Mouse (Mus musculus) kidney, embryonic 16.5 days (tissue): ENCODE data around the gene Gm20481. TPM values are rescaled to one million over a fixed set of nuclear protein-coding genes. Genes with fewer than 3 reads are reported as not detected.
A peak's percentile ranks its signal among the peaks of the same experiment; 100 is the strongest.
"Not testable (repeated sequence)": the region's sequence is repeated elsewhere in the genome, so short reads cannot be mapped to it uniquely, and the experiment has no call there.

Source experiments
- ATAC-seq: fragments of 200-750 bp; cut with Nextera tagmentation; 2 replicates; pipeline ENCODE4 v1.8.0; 2017; ENCODE audit warnings: moderate TSS enrichment; ENCODE audit not compliant: low FRiP score, low TSS enrichment
- H3K27ac ChIP-seq: fragments of 300-500 bp; sonication (generic); 2 replicates; pipeline ENCODE4 v1.5.1; 2014; ENCODE audit warnings: low read length
- H3K27me3 ChIP-seq: fragments of 300-500 bp; sonication (generic); 2 replicates; pipeline ENCODE4 v1.6.1; 2014; ENCODE audit warnings: low read length, control low read depth, mixed read lengths; ENCODE audit not compliant: insufficient read depth
- H3K36me3 ChIP-seq: fragments of 300-500 bp; sonication (generic); 2 replicates; pipeline ENCODE4 v1.6.1; 2014; ENCODE audit warnings: low read length, control low read depth, mixed read lengths; ENCODE audit not compliant: insufficient read depth
- H3K4me1 ChIP-seq: fragments of 300-500 bp; sonication (generic); 2 replicates; pipeline ENCODE4 v1.6.1; 2014; ENCODE audit warnings: low read length, control low read depth, mixed read lengths; ENCODE audit not compliant: insufficient read depth
- H3K4me2 ChIP-seq: fragments of 300-500 bp; sonication (generic); replicated peaks from 2 replicates; pipeline ENCODE4 v1.6.1; 2014; ENCODE audit warnings: low read depth, low read length
- H3K4me3 ChIP-seq: fragments of 300-500 bp; sonication (generic); 2 replicates; pipeline ENCODE4 v1.5.1; 2014; ENCODE audit warnings: mild to moderate bottlenecking, low read length
- H3K9ac ChIP-seq: fragments of 300-500 bp; sonication (generic); replicated peaks from 2 replicates; pipeline ENCODE4 v1.6.1; 2014; ENCODE audit warnings: low read length
- H3K9me3 ChIP-seq: fragments of 300-500 bp; sonication (generic); 2 replicates; pipeline ENCODE4 v1.6.1; 2016; ENCODE audit warnings: low read length, control low read depth
- WGBS: fragments of 180-500 bp; shearing (Covaris S2); extraction: QIAGEN DNeasy Blood & Tissue Kit; methylation state at CpG from one replicate; pipeline ENCODE4 v1.1.7; 2014; 5-methylcytosine and 5-hydroxymethylcytosine counted together
- polyA plus RNA-seq: library from polyadenylated mRNA; unstranded; fragments of >200 nt; fragmentation: Nextera tagmentation; extraction: Ambion mirVana; gene quantifications from 2 replicates; pipeline ENCODE4 v1.2.1, GENCODE M21; 2015

The Gm20481 gene
- polyA plus RNA-seq, 1 experiment from 2014 or later, result not detected

DNA sequence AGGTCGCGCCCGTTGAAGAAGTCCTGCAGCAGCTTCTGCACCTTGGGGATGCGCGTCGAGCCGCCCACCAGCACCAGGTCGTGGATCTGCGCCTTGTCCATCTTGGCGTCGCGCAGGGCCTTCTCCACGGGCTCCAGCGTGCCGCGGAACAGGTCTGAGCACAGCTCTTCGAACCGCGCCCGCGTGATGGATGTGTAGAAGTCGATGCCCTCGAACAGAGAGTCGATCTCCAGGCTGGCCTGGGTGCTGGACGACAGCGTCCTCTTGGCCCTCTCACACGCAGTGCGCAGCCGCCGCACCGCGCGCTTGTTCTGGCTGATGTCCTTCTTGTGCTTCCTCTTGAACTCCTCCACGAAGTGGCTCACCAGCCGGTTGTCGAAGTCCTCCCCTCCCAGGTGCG, 1.1 kb downstream of the Gm20481 start:
- H3K27ac ChIP-seq, H3K4me1 ChIP-seq, H3K36me3 ChIP-seq, H3K4me2 ChIP-seq, H3K4me3 ChIP-seq, H3K9me3 ChIP-seq, H3K9ac ChIP-seq, ATAC-seq: not testable (repeated sequence)
- 48% methylated on average over 20 of the region's 37 CpGs for WGBS
- H3K27me3 ChIP-seq, result peaks cover 23% of the 10 kb centered on the region

DNA sequence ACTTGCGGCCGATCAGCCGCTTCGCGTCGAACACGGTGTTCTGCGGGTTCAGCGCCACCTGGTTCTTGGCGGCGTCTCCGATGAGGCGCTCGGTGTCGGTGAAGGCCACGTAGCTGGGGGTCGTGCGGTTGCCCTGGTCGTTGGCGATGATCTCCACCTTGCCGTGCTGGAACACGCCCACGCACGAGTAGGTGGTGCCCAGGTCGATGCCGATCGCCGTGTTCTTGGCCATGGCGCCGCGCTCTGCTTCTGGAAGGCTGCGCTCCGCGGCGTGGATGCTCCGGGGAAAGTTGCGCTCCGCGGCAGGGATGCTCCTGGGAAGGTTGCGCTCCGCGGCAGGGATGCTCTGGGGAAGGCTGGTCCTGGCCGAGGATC, 2.0 kb downstream of the Gm20481 start:
- not testable (repeated sequence) for H3K36me3 ChIP-seq, H3K27ac ChIP-seq
- H3K27me3 ChIP-seq, result peaks cover 23% of the 10 kb centered on the region

DNA sequence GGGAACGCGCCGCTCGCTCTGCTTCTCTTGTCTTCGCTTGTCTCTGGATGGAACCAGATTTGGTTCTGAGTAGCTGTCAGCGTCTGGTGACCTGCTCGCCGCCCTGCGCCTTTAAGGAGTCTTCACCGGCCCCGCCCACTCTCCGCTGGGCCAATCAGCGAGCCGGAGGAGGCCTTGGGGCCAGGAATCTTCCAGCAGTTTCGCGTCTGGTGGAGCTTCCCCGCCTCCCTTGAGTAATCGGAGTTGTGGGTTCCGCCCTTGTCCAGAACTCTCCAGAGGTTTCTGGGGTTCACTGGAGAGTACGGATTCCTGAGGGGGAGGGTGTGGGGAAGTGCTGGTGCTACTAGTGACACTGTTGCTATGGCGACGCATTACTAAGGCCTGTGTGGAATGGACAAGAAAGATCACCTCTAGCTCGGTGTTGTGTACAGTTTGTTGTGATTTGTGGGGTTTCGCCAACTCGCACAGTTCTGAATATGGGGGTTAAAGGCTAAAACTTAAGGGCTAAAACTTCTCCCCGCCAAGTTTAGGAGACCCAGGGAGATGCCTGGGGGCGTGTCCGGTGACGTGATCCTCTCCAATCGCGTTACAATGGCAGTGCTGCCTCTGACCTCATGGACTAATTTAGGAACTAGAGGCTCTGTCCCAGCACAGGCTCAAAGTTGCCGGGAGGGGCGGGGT, 2.5 kb downstream of the Gm20481 start, which contains the start of the genes Hspa1a and Hspa1l:
Gene Hspa1a, minus strand, starts transcription at position 88 of the 681 bp plus-strand sequence.
Gene Hspa1l, plus strand, starts transcription at position 635 of the 681 bp plus-strand sequence.
- peak within 1 kb of the TSS; percentile 55 for H3K27ac ChIP-seq
- peak; percentile 95 for ATAC-seq

More for the DNA sequence above, 2.0 kb downstream of the Gm20481 start:
- ATAC-seq, result peak; percentile 49; the same call in 1 of the 2 replicates
- not testable (repeated sequence) for H3K9me3 ChIP-seq, H3K4me1 ChIP-seq, H3K9ac ChIP-seq
- H3K4me2 ChIP-seq, result peak overlapping the region; percentile 84
- WGBS, result 1% methylated on average over 23 of the region's 43 CpGs
- H3K4me3 ChIP-seq, result peak overlapping the region; percentile 47

DNA sequence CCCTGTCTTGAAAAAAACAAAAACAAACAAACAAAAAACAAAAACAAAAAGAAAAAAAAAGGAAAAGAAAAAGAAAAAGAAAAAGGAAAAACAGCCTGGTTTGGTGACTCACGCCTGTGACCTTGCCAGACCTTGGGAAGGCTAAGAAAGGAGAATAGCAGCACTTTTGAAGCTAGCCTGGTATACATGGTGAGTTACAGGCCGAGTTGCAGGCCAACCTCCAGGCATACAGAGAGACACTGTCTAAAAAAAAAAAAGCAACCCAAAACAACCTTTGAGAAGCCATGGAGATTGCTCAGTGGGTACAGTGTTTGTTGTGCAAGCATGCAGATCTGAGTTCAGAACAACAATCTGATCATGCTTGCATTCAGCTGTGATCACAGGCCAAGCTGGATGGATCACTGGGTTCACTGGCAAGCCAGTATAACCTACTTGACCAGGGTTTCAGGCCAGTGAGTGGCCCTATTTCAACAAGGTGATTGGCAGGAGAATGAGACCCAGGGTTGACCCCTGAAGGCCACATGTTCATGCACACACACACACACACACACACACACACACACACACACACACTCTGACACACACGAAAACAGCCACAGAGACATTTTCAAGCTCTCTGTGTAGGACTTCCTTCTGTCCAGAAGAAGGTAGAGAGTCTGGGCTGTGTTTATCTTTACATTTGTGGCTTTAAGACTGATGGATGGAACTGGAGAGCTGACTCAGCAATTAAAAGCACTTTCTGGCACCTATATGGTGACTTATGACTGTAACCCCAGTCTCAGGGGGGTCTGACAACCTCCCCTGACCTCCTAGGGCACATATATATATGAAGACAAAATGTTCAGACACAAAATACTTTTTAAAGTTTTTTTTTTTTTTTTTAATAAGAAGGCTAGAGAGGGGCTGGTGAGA, 6.1 kb downstream of the Gm20481 start:
- ATAC-seq, result no peak
- 76% methylated on average over 3 of the region's 3 CpGs for WGBS
- peaks cover 12% of the 10 kb centered on the region for H3K4me1 ChIP-seq

More for the DNA sequence above, 2.5 kb downstream of the Gm20481 start, which contains the start of the genes Hspa1a and Hspa1l:
- Histone ChIP-seq H3K4me3 (peak within 1 kb of the TSS; percentile 47), H3K4me2 (peak within 1 kb of the TSS; percentile 84), H3K27me3 (peaks cover 23% of the 10 kb centered on the region), H3K9ac (peak within 1 kb of the TSS; percentile 54)
- not testable (repeated sequence) for H3K36me3 ChIP-seq, H3K4me1 ChIP-seq, H3K9me3 ChIP-seq
- under 1% methylated on average over 26 of the region's 33 CpGs for WGBS

DNA sequence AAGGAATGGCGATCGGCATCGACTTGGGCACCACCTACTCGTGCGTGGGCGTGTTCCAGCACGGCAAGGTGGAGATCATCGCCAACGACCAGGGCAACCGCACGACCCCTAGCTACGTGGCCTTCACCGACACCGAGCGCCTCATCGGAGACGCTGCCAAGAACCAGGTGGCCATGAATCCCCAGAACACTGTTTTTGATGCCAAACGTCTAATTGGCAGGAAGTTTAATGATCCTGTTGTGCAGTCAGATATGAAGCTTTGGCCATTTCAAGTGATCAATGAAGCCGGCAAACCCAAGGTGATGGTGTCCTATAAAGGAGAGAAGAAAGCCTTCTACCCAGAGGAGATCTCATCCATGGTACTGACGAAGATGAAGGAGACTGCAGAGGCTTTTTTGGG, 7.3 kb downstream of the Gm20481 start:
- peaks cover 16% of the 10 kb centered on the region for H3K4me1 ChIP-seq
- no peaks in the 10 kb centered on the region for H3K36me3 ChIP-seq
- no peaks in the 10 kb centered on the region for H3K27me3 ChIP-seq
- WGBS, result 90% methylated on average over 20 of the region's 20 CpGs
- H3K4me2 ChIP-seq, result no peak overlapping the region
- no peak for ATAC-seq
- H3K27ac ChIP-seq, result no peak overlapping the region
- no peak overlapping the region for H3K4me3 ChIP-seq
- H3K9ac ChIP-seq, result no peak overlapping the region
- no peaks in the 10 kb centered on the region for H3K9me3 ChIP-seq

More for the DNA sequence above, 6.1 kb downstream of the Gm20481 start:
- no peaks in the 10 kb centered on the region for H3K27me3 ChIP-seq
- no peaks in the 10 kb centered on the region for H3K9me3 ChIP-seq
- no peak overlapping the region for H3K4me2 ChIP-seq
- no peak overlapping the region for H3K4me3 ChIP-seq
- no peak overlapping the region for H3K9ac ChIP-seq
- H3K27ac ChIP-seq, result no peak overlapping the region
- H3K36me3 ChIP-seq, result no peaks in the 10 kb centered on the region

DNA sequence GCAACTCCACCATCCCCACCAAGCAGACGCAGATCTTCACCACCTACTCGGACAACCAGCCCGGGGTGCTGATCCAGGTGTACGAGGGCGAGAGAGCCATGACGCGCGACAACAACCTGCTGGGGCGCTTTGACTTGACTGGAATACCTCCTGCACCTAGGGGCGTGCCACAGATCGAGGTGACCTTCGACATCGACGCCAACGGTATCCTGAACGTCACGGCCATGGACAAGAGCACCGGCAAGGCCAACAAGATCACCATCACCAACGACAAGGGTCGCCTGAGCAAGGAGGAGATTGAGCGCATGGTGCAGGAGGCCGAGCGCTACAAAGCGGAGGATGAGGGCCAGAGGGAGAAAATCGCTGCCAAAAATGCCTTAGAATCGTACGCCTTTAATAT, 8.5 kb downstream of the Gm20481 start:
- no peak overlapping the region for H3K4me2 ChIP-seq
- no peaks in the 10 kb centered on the region for H3K9me3 ChIP-seq
- no peaks in the 10 kb centered on the region for H3K27me3 ChIP-seq
- no peak for ATAC-seq
- no peaks in the 10 kb centered on the region for H3K36me3 ChIP-seq
- H3K4me3 ChIP-seq, result no peak overlapping the region
- H3K27ac ChIP-seq, result no peak overlapping the region
- peaks cover 18% of the 10 kb centered on the region for H3K4me1 ChIP-seq
- 90% methylated on average over 27 of the region's 27 CpGs for WGBS
- H3K9ac ChIP-seq, result no peak overlapping the region

DNA sequence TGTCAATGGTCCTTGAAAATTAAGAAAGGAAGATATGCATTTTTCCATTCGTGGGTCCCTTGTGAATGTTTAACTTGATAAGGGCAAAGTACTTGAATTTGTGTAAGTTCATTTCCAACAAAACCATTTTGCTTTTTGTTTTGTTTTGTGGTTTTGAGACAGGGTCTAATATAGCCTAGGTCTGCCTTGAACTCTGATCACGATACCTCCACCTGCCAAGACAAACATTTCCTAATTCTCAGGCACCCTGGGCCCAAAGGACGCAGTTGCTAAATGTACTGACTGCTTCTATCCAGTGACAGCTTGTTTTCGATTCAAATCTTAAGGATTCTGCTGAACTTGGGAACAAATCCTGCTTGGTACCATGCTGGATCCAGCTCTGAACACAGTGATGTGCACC, 9.9 kb downstream of the Gm20481 start:
- no peak for ATAC-seq
- H3K27ac ChIP-seq, result no peak overlapping the region
- no peak overlapping the region for H3K9ac ChIP-seq
- H3K27me3 ChIP-seq, result no peaks in the 10 kb centered on the region
- no peak overlapping the region for H3K4me3 ChIP-seq
- H3K9me3 ChIP-seq, result no peaks in the 10 kb centered on the region
- peaks cover 20% of the 10 kb centered on the region for H3K4me1 ChIP-seq
- H3K36me3 ChIP-seq, result no peaks in the 10 kb centered on the region
- no peak overlapping the region for H3K4me2 ChIP-seq
- 87% methylated on average over 4 of the region's 4 CpGs for WGBS

DNA sequence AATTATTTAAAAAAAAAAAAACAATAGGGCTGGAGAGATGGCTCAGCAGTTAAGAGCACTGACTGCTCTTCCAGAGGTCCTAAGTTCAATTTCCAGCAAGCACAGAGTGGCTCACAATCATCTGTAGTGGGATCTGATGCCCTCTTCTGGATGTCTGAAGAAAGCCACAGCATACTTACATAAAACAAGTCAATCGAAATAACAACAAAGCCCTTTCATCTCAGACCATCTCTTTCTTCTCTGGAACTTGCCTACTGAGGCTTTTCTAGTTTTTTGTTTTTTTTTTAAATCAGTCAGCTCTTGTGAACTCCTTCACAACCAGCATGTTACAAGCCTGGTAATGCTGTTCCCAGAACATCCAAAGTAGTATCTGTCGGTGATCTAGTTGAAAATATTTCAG, 10.9 kb downstream of the Gm20481 start:
- ATAC-seq, result no peak
- Histone ChIP-seq H3K27me3 (no peaks in the 10 kb centered on the region), H3K9me3 (no peaks in the 10 kb centered on the region), H3K27ac (peak overlapping the region; percentile 99; the same call in 1 of the 2 replicates), H3K4me3 (peak overlapping the region; percentile 92), H3K4me2 (peak overlapping the region; percentile 82), H3K36me3 (peaks cover 8% of the 10 kb centered on the region; the same call in 1 of the 2 replicates), H3K9ac (peak overlapping the region; percentile 96), H3K4me1 (peaks cover 27% of the 10 kb centered on the region)
- 13% methylated on average over 2 of the region's 2 CpGs for WGBS

DNA sequence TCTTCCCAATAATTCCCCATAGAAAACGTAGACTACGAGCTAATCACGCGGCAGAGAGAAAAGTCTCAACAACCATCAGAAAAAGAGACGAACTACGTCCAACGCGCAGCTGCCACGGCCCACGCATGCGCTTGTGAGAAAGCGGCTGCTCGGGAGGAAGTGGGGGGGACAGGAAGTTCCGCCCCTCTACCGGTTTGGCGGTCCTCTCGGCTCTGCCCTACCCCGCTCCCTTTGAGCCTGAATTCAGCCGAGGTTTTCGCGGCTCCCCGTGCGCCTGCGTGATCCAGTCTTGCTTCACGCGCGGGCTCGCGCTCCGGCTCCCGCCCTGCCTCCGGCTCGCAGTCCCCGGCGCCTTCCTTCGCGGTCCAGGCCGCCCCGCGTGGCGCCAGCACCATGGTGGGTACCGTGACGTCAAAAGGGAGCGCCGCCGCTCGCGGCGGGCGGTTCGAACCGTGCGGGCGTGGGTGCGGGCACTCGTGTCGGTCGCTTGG, 12.0 kb downstream of the Gm20481 start, which contains the start of gene Lsm2:
Gene Lsm2, plus strand, starts transcription at position 173 of the 491 bp plus-strand sequence.
- Histone ChIP-seq H3K27me3 (no peaks in the 10 kb centered on the region), H3K4me3 (peak within 1 kb of the TSS; percentile 92), H3K9ac (peak within 1 kb of the TSS; percentile 96), H3K4me1 (peaks cover 27% of the 10 kb centered on the region), H3K4me2 (peak within 1 kb of the TSS; percentile 82), H3K27ac (peak within 1 kb of the TSS; percentile 99), H3K36me3 (peaks cover 17% of the 10 kb centered on the region), H3K9me3 (no peaks in the 10 kb centered on the region)
- WGBS, result 0% methylated on average over 58 of the region's 58 CpGs
- ATAC-seq, result peak; percentile 94
